Mouse (Mus musculus) layer of hippocampus, adult 9-10 months (tissue): ENCODE measurements at regions not wholly inside any gene's neighbourhood (a gene's known extent, or its start where the extent isn't known, plus 50 kb on each side); places are given as distances from the start of the nearest gene placed in this dataset.
A peak's percentile ranks its signal among the peaks of the same experiment; 100 is the strongest.
"Not testable (repeated sequence)": the region's sequence is repeated elsewhere in the genome, so short reads cannot be mapped to it uniquely, and the experiment has no call there.

Experiments used
- DNase-seq: peaks from one replicate; pipeline ENCODE4 v3.0.0; 2022; ENCODE audit warnings: low spot score

DNA sequence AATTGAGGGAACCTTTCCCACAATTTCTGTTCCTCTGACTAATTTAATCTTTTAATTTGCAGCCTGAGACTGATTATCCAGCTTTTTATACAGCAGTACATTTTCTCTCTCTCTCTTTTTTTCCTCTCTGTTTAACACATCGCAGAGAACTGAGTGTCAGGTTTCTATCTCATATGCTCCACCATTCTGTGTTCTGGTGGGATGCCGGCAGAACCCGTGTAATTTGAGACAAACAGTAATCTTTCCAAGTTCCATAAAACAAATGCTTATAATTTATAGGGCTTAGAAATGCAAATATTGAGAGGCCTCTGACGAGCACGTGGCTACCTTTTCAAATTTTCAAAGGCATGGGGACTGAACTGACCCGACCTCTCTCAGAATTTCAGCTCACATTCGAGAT, 59.1 kb downstream of the Zbtb18 start:
- no peak for DNase-seq

GRCm38 (mm10) chr1:177503946-177504345, 61.8 kb downstream of the Zbtb18 start:
- DNase-seq = no peak

GRCm38 (mm10) chr1:177504743-177505142, 62.6 kb downstream of the Zbtb18 start:
- DNase-seq = no peak

- not testable (repeated sequence) for DNase-seq
These were observed 65.2 kb downstream of the Zbtb18 start for GRCm38 (mm10) chr1:177507398-177507797.

DNA sequence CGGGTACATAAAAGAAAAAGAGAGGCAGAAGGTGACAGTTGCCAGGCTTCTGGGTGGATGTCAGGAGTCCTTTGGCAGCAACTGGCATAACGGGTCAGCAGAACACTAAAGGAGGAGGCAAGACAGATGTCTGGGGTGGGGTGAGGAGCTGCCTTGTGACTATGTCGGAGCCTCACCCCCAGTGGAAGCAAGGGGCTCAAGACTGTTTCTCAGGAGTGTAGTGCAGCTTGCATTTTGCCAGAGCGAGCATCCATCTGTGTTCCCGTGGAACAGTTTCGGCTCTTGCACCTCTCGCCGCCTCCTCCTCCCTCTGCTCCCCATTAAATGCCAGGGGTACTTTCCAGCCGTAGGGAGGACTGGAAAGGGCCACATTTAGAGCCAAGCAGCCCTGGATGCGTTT, 67.6 kb downstream of the Zbtb18 start:
- peak; percentile 53 for DNase-seq

DNA sequence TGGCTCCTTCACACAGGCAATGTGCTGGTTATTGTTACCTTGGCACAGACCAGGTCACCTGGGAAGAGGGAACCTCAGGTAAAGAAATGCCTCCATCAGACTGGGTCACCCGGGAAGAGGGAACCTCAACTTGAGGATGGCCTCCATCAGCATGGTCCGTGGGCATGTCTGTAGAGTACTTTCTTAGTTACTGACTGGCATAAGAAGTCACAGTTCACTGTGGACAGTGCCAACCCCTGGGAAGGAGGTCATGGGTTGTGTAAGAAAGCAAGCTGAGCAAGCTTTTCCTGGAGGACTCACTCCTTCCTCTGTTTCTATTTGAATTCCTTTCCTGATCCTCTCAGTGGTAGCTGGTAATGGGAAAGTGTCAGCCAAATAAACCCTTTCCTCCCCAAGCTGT, 70.0 kb downstream of the Zbtb18 start:
- DNase-seq = no peak

GRCm38 (mm10) chr1:177517934-177518610, 75.9 kb downstream of the Zbtb18 start:
- no peak for DNase-seq

DNA sequence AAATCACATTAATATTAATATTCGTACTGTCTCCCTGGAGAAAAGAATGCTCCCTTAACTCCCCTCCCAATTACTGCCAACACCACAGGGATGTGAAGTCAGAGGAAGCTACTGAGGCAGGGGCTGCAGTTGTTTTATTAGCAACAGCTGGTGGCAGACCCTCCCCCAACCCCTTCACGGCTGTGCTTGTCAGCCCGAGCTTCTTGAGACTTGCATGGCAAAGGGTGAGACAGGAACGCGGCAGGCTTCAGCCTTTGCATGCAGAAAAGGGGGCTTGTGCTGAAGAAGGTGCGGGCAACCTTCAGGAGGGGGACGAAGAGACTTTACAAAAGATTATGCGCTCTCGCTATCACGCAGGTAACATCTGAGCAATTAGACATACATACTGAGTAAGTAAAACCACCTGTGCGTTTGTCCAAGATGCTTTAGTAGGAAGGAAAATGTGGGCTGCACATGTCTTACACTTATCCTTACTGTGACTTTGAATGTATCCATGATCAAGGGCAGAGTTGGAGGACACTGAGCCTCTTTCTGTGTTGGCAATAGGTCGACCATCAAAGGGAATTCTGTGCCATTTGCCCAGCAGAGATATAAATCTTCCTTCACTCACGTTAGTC, 76.9 kb downstream of the Zbtb18 start:
- DNase-seq = no peak

- no peak for DNase-seq
These were observed 79.0 kb downstream of the Zbtb18 start for GRCm38 (mm10) chr1:177521110-177521509.

DNA sequence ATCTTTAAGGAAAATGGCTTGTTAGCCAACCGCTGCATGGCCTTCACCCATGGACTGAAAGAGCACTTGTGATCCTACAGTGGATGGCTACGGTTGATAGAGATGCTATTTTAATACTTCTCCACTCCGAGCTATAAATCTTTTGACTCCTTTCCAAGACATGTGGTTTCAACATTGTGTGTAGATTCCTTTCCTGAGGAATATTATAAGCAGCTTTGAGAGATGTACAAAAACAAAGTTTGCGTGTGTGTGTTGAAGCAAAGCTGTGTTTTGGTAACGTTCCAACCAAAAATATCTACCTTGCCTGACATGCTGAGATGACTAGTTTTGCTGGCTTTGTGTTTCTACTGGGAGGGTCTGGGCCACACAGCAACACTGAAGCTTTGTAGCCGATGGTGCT, 83.0 kb downstream of the Zbtb18 start:
- DNase-seq = no peak

GRCm38 (mm10) chr1:177531791-177532190, 89.6 kb downstream of the Zbtb18 start:
- no peak for DNase-seq

- no peak for DNase-seq
These were observed 90.5 kb downstream of the Zbtb18 start for GRCm38 (mm10) chr1:177532656-177533055.

GRCm38 (mm10) chr1:177533332-177533731, 91.2 kb downstream of the Zbtb18 start:
- DNase-seq = no peak

DNA sequence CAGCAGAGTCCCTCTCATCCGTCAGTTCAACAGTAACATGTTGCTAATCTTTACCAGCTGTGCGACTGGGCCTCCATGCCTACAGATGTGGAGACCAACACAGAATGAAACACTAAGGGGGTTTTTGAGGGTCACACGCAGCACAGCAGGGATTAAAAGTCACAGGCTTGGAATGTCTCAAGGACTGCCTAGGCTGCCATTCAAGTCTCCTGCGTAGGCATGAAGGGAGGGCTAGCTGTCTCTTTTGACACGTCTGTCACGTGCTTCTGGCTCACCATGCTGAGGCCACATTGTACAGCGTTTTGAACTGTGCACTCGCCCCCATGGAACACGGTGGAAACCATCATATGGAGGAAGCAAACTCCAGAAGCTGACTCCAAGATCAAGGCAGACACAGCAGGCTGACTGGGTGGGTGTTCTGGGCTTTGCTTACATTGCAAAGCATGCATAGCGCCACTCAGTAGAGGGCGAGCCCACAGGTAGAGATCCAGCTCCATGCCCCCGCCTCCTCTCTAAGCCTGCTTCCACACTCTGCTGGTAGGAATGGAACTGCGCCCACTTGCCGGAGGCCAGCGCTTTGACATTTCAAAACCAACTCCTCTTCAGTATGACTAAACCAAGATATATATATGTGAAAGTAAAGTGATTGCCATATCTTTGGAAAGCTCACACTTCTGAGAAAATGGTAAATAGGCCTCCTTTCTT, 103.0 kb downstream of the Zbtb18 start:
- no peak for DNase-seq

- no peak for DNase-seq
These were observed 105.6 kb downstream of the Zbtb18 start for GRCm38 (mm10) chr1:177547716-177548115.

- DNase-seq = no peak
These were observed 113.5 kb downstream of the Zbtb18 start for GRCm38 (mm10) chr1:177555471-177556291.

DNA sequence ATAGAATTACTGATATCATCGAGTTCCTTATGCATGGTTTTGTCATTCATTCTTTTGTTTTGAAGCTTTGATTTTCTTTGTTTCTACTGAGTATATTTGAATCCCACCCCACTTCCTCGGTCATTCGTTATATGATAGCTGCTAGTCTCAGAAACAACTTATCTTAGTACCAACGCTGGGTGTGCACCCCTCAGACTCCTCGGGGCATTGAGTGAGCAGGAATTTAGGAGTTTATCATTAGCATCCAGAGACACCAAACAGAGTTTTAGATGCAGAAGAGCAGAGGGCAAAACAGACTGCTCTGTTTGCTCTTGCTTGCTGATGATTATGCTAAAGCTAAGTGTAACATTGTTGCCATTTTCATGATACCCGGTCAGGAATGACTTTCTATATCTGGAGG, 115.3 kb downstream of the Zbtb18 start:
- DNase-seq = no peak

- no peak for DNase-seq
These were observed 115.7 kb downstream of the Zbtb18 start for GRCm38 (mm10) chr1:177557856-177558255.

- no peak for DNase-seq
These were observed 119.8 kb downstream of the Zbtb18 start for GRCm38 (mm10) chr1:177561716-177562588.

GRCm38 (mm10) chr1:177562589-177562912, 120.4 kb downstream of the Zbtb18 start:
- no peak for DNase-seq

DNA sequence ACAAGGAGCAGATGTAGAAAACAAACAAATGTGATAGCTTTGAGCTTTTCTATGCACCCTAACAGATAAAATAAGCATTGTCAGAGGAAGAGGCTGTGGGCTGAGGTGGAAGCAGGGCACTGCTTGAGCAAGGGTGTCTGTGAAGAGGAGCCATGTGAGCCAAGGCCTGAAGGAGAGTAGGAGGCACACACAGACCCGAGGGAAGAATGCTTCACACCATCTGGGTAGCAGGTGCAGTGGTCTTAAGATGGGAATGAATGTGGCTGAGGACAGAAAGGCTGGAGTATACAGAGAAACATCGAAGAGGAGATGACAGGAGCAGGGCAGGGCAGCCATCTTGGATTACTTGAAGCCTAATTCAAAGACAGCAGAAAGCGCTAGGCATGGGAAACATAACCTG, 123.5 kb downstream of the Zbtb18 start:
- DNase-seq = no peak
